Mouse (Mus musculus) megakaryocyte, embryonic 14.5 days (primary cell): ENCODE results near the gene Ptprm.

Experiments used
- FLI1 ChIP-seq: IDR thresholded peaks from 2 replicates; pipeline ENCODE4 v1.6.1; 2012; ENCODE audit warnings: low read length, inconsistent platforms, mixed read lengths
- GATA1 ChIP-seq: IDR thresholded peaks from 3 replicates; pipeline ENCODE4 v1.6.1; 2012; ENCODE audit warnings: mixed read lengths, low read length, inconsistent platforms, borderline replicate concordance

GRCm38 (mm10) chr17:67055681-67056080 lies 298.6 kb downstream of the Ptprm start:
- no peak for TF ChIP-seq GATA1
- no peak for TF ChIP-seq FLI1
